Mouse (Mus musculus) G1E-ER4 (cell line): ENCODE measurements around the gene Dcaf6. TPM values are rescaled to one million over a fixed set of nuclear protein-coding genes. Genes with fewer than 3 reads are reported as not detected.

Experiments
- GATA1 ChIP-seq: IDR thresholded peaks from one replicate; pipeline ENCODE4 v1.8.0; 2012; ENCODE audit warnings: low read length, inconsistent platforms
- polyA plus RNA-seq: library from polyadenylated mRNA; stranded (reverse); fragments of >175 nt; gene quantifications from 2 replicates; pipeline ENCODE4 v1.2.3, GENCODE M21; 2012

Gene Dcaf6
- polyA plus RNA-seq, 1 experiment: 77.8 TPM

DNA sequence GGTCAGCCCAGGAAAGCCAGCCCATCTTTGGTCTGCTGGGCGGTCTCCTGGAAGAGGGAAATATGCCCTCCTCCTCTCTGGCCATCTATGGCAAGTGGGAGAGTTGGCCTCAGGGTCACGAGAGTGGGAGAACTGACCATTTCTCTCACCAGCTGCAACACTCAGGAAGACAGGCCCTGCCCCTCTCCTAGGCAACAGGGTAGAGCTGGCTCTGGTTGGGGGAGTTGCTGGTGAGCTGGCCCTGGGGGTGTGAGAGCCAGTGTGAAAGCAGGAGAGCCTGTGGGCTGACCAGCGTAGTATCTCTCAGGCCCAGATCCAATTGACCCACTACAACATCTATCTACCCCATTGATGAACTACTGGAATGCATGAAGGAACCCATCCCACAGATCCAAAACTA, 18.6 kb downstream of the Dcaf6 start:
- no peak for TF ChIP-seq GATA1

GRCm38 (mm10) chr1:165441201-165441600, 19.1 kb downstream of the Dcaf6 start:
- TF ChIP-seq GATA1: no peak

DNA sequence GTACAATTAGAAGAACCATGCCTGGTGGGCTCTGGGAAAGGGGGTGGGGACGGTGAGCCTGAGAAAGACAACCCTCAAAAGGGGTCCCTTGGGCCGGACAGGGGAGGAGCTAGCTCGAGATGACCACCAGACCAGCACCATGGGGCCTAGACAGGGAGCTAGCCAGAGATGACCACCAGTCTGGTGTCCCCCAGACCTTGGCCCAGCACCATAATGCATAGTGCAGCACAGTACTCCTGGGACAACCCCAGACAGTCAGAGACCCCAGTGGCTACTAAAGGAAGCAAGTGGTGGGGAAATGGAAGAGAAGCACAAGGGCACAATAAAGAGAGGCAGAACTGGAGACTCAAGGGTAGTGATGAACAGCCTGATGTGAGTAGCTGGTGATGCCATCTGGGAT, 19.5 kb downstream of the Dcaf6 start:
- TF ChIP-seq GATA1: no peak

DNA sequence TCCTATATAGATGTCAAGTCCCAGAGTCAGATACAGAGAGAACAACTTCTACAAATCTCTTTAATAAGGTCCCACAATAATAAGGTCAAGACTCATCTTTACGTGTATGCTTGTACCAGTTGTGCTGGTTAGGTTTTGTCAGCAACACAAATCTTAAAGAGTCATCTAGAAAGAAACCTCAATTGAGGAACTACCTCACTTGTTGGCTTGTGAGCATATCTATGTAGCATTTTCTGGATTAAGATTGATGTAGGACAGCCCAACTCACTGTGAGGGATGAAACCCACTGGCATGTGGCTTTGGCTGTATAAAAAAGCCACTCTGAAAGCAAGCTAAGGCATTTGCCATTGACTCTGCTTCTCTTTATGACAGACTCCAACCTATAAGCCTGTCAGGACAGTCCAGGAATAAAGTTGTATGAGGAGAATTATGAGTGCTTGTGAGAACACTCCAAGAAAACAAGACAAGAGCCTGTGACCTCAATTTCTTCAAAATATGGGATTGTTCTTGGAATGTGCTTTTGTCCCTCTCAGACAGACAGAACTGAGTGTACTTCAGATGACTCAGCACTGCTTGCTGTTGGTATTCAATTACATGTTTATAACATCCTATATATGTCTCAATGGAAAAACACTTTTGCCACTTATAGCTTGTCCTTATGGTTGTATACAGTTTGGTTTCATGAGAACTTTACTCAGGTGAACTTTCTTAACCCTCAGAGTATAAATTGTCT, 21.8 kb downstream of the Dcaf6 start:
- TF ChIP-seq GATA1: no peak

DNA sequence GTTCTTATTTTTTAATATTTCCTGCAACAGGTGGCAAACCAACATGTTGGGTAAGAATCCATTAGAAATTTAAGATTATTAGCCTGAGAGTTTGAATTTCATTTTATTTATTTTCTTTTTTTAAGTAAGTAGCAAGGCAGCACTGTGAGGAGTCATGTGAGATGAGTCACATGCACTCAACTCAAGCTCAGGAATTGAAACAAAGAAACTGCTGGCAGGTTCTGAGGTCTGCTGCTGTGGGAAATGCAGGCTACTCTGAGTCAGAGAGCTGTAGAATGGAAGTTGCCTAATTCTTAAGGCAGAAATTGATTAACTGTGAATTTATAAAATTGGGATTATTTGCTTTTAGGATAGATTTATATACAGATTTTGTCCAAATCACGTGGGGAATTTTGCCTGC, 27.4 kb downstream of the Dcaf6 start:
- no peak for TF ChIP-seq GATA1

DNA sequence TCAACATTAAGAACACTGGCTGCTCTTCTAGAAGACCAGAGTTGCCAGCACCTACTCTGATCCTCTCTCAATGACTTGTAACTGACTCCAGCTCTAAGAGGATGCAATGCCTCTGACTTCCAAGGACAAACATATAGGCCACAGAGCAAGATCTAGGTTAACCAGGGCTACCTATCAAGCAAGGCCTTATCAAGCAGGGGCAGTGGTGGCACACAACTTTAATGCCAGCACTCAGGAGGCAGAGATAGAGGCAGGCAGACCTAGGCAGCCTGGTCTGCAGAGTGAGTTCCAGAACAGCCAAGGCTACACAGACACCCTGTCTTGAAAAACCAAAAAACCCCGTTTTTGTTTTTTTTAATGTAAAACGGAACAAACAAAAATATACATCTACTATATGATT, 34.0 kb downstream of the Dcaf6 start:
- no peak for TF ChIP-seq GATA1

- TF ChIP-seq GATA1: no peak
These were observed 38.8 kb downstream of the Dcaf6 start for GRCm38 (mm10) chr1:165421357-165421915.

DNA sequence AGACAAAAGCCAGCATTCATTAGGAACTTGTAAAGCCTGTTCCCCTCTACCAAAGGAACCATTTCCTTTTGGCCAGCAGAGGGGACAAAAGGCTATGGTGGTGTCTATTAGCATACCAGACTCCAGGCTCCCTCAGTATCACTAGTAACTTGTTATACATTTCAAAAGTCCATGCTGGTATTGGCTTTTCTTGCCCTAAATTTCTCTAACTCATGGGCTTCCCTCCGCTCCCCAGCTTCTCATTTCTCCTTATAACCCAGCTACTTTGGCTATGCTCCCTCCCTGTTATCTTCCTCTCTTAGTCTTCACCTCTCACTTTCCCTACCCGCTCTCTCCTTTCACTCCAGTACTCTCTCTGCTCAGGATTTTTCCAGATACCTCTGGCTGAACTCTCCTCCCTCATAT, 63.9 kb downstream of the Dcaf6 start:
- TF ChIP-seq GATA1: no peak

- TF ChIP-seq GATA1: peak; percentile 58
These were observed 64.3 kb downstream of the Dcaf6 start for GRCm38 (mm10) chr1:165395940-165396339.

GRCm38 (mm10) chr1:165394836-165395235, 65.4 kb downstream of the Dcaf6 start:
- TF ChIP-seq GATA1: no peak

GRCm38 (mm10) chr1:165393033-165393432, 67.2 kb downstream of the Dcaf6 start:
- no peak for TF ChIP-seq GATA1

GRCm38 (mm10) chr1:165388716-165389115, 71.6 kb downstream of the Dcaf6 start:
- TF ChIP-seq GATA1: no peak

DNA sequence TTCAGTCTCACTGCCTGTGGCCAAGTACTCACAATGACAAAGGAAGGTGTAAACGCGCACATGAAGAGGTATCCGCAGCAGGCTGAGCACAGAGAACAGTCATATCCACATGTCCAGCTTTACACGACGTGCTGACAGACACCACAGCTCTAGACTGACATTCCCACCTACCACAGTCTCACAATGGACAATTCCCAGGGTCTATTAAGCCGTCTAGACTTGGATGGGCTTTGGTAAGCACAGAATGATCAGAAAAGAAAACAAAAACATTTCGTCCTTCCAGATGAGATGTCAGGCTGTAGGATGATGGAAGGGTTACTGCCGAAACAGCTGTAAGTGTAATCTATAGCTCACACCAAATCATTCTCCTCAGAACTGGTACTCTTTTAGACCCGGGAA, 73.8 kb downstream of the Dcaf6 start:
- no peak for TF ChIP-seq GATA1

DNA sequence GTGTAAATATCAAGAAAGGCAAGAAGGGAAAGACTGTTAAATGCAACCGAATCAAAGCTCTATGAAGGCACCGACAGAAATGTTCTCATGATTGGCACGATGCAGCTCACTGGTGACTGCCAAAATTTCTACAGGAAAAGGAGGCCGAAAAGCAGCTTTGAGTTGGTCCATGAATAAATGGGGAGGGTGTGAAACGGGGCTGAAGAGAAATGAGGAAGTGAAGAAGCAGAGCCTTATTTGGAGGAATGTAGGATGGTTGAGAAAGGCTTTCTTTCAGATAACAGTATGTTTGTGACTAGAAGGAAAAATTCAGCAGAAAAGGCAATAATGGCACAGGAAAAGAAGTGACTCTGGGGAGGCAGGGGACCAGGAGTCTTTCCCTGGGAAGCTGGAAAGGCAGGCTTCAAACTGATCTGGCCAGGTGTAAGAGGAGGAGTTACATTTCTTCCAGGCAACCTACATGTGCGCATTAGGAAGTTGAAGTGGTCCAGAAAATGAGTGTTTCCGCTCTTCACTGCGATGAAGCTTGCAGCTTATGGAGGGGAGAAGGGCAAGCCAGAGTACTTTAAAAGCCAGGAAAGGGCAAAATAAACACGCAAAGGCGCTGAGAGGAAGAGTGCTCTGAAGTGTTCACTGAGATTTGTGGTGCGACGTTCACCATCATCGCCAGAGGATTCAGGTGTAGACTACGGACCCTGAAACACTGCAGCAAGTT, 74.3 kb downstream of the Dcaf6 start:
- TF ChIP-seq GATA1: no peak

DNA sequence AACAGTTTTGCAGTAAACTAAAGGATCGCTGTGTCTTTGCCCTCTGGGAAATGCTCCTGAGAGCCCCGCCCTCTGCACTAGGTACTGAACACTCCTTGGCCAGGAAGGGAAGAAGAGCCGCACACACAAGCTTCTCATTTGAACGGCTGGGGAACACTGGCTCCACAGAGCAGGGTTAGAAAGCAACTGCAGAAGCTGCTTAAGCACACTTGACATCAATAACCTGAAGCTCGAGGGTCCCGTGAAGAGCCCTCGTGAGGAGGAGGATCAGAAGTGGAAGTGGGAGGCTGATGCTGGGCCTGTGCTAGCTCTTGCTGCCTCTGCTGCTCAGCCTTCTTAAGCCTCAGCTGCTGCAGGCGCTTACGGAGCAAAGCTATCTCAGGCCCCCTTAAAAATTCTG, 86.4 kb downstream of the Dcaf6 start:
- TF ChIP-seq GATA1: no peak

DNA sequence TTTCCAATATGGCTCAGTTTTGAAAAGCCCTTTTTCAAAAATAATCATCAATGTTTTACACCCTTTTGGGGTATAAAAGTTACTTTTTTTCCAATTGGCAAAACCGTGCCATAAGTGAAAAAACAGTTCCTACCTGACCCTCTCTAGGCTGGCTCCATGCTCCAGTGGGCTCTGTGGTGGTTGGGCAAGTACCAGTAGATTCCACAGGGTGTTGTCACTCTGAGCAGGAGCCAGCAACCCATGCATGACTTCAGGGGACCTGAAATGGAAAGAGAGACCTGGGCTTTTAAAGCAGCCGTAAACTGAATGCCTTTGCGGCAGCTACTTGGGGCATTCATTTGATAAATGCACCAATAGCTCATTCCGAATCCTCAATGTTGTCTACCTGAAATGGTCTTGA, 89.3 kb downstream of the Dcaf6 start:
- no peak for TF ChIP-seq GATA1

- no peak for TF ChIP-seq GATA1
These were observed 95.2 kb downstream of the Dcaf6 start for GRCm38 (mm10) chr1:165365057-165365456.
